Mouse (Mus musculus) heart, adult 2 months (tissue): ENCODE measurements around the gene Mpped2.

Experiments
- CTCF ChIP-seq: fragments of 200-600 bp; IDR thresholded peaks from 2 replicates; pipeline ENCODE4 v1.8.1; 2022; ENCODE audit warnings: antibody characterized with exemption, mild to moderate bottlenecking, moderate library complexity
- EP300 ChIP-seq: fragments of 200-500 bp; IDR thresholded peaks from 2 replicates; pipeline ENCODE4 v1.6.1; 2011; ENCODE audit warnings: low read depth, low read length, control low read depth; ENCODE audit not compliant: insufficient read depth
- POLR2A ChIP-seq: fragments of 200-500 bp; IDR thresholded peaks from 2 replicates; pipeline ENCODE4 v1.6.1; 2011; ENCODE audit warnings: mild to moderate bottlenecking, low read depth, low read length, control low read depth; ENCODE audit not compliant: insufficient read depth

- TF ChIP-seq CTCF (no peak), POLR2A (no peak), EP300 (no peak)
These were observed 39.1 kb downstream of the Mpped2 start for GRCm38 (mm10) chr2:106732171-106732570.
